Comparison of ENCODE assay signal across 8 mouse cellular contexts in the genomic region with DNA sequence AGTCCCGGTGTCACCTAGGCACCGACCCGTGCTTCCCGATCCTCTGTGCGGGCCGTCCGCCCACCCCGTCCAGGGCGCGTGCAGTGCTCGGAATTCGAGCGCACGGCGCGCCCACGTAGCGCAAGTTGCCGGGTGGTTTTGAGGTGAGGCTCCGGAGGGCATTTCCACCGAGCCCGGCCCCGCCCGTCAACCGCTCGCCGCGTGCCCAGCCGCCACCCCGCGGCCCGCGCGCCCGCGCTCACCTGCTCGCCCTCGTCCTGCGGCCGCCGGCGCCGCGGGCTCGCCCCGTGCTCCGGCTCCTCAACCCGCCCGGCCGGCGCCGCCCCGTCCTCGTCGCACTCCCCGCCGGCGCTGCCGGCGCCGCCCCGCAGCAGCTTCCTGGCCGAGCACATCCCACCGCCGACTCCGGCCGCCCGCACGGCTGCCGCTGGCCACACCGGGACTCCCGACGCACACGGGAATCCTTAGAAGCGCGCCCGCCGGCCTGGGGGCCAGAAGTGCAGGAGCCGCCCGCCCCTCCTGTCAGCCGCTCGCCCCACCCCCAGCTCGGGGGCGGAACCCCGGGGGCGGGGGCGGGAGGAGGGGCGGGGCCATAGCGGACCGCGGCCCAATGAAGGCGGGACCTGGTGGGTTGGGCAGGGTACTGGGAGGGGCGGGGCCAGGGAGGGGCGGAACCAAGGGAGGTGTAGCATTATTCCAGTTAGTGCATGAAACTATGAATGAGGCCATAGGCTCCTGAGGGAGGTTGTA. TPM values are rescaled to one million over a fixed set of nuclear protein-coding genes. Genes with fewer than 3 reads are reported as not detected.
DNase-seq lines count a peak whose midpoint lies in the region; ATAC-seq and TF ChIP-seq lines count a peak whose summit lies in the region.

Gene Fam241a, minus strand, starts transcription at position 533 of the 750 bp plus-strand sequence.

- peak; percentile 32; the same call in 1 of the 2 replicates for TF ChIP-seq POLR2A in lung, adult 2 months (IDR thresholded peaks at IDR 0.05; ENCODE audit: borderline replicate concordance, extremely low read depth, low read depth, low read length)

- peaks cover 18% of the 10 kb centered on the region for H3K27me3 ChIP-seq in forebrain, embryonic 13.5 days
- H3K27me3 ChIP-seq in neural tube, embryonic 15.5 days (replicated peaks) = no peaks in the 10 kb centered on the region

- TF ChIP-seq CTCF in lung, adult 2 months (IDR thresholded peaks at IDR 0.05; ENCODE audit: insufficient read depth, low read length) = no peak

- intact Hi-C loops in heart, postnatal 14 days (cut with DNase I) = loop anchor here (5.0 kb wide), 3 partner anchors 34 to 104 kb away; no protein-coding TSS in a partner anchor

- peak within 1 kb of the TSS; percentile 81 for H3K4me2 ChIP-seq in forebrain, embryonic 13.5 days
- peak within 1 kb of the TSS; percentile 85 for H3K4me2 ChIP-seq in neural tube, embryonic 15.5 days

- peak; percentile 89 for ATAC-seq in cerebellum, adult (ENCODE audit: insufficient number of reproducible peaks, low FRiP score, low TSS enrichment)
- ATAC-seq in forebrain, embryonic 13.5 days = peak; percentile 96
- peak; percentile 97 for ATAC-seq in neural tube, embryonic 15.5 days (ENCODE audit: low FRiP score)

- H3K36me3 ChIP-seq in forebrain, embryonic 13.5 days (ENCODE audit: poor library complexity, severe bottlenecking) = no peaks in the 10 kb centered on the region
- H3K36me3 ChIP-seq in neural tube, embryonic 15.5 days = no peaks in the 10 kb centered on the region

- H3K4me3 ChIP-seq in forebrain, embryonic 13.5 days = peak within 1 kb of the TSS; percentile 78
- peak within 1 kb of the TSS; percentile 78 for H3K4me3 ChIP-seq in lung, adult 2 months (replicated peaks; ENCODE audit: extremely low read depth, low read depth, low read length)
- peak within 1 kb of the TSS; percentile 92 for H3K4me3 ChIP-seq in neural tube, embryonic 15.5 days (replicated peaks)

- H3K9me3 ChIP-seq in forebrain, embryonic 13.5 days (replicated peaks) = no peaks in the 10 kb centered on the region
- H3K9me3 ChIP-seq in neural tube, embryonic 15.5 days (replicated peaks) = no peaks in the 10 kb centered on the region

- DNase-seq in ES-CJ7 (ENCODE audit: low read depth, low spot score) = peak; percentile 66
- peak; percentile 90 to 91 for DNase-seq in heart, postnatal 14 days
- DNase-seq in layer of hippocampus, adult 18-20 months (ENCODE audit: low spot score in 2 of 2) = peak; percentile 50 to 73
- DNase-seq in lung, adult 2 months = peak; percentile 89
- DNase-seq in testis, postnatal 10 days (ENCODE audit: low spot score) = peak; percentile 92

- 1% methylated on average over 79 of the region's 94 CpGs for WGBS in forebrain, embryonic 13.5 days
- under 1% methylated on average over 86 of the region's 94 CpGs for whole genome bisulfite sequencing in lung, adult 2 months
- WGBS in neural tube, embryonic 15.5 days = 1% methylated on average over 88 of the region's 94 CpGs

- H3K4me1 ChIP-seq in forebrain, embryonic 13.5 days = peaks cover 9% of the 10 kb centered on the region
- peaks cover 5% of the 10 kb centered on the region for H3K4me1 ChIP-seq in lung, adult 2 months (ENCODE audit: control insufficient read depth, insufficient read depth, low read length)
- H3K4me1 ChIP-seq in neural tube, embryonic 15.5 days = no peaks in the 10 kb centered on the region

- peak within 1 kb of the TSS; percentile 75 for H3K9ac ChIP-seq in forebrain, embryonic 13.5 days
- peak within 1 kb of the TSS; percentile 70 for H3K9ac ChIP-seq in neural tube, embryonic 15.5 days (replicated peaks)

- H3K27ac ChIP-seq in forebrain, embryonic 13.5 days = no peak within 1 kb of the TSS; the same call in 1 of the 2 replicates
- 0 out of 2 replicates have a peak within 1 kb of the TSS, but pooled peaks have one; percentile 66 for H3K27ac ChIP-seq in neural tube, embryonic 15.5 days (replicated peaks)

RNA-seq across cellular contexts. Expression of gene Fam241a, which starts in this region (rescaled TPM):
- polyA plus RNA-seq in forebrain, embryonic 13.5 days (2015; fragmentation: Nextera tagmentation; extraction: Ambion mirVana) = 7.4 and 9.5 TPM in 2 replicates
- total RNA-seq in heart, postnatal 14 days (2021) = 1 to 10 TPM; 5.3 to 6.2 TPM
- 1 to 10 TPM; 1.9 to 3.0 TPM for total RNA-seq in layer of hippocampus, adult 18-20 months (2021)
- 4.2 and 4.3 TPM in 2 replicates for polyA plus RNA-seq in lung, adult 2 months (2012; rRNA removed)
- polyA plus RNA-seq in neural tube, embryonic 15.5 days (2015; fragmentation: Nextera tagmentation; extraction: Ambion mirVana) = 7.7 and 8.7 TPM in 2 replicates
